Mouse (Mus musculus) MEL (cell line): ENCODE results near the gene Znrf1. TPM values are rescaled to one million over a fixed set of nuclear protein-coding genes. Genes with fewer than 3 reads are reported as not detected.

Experiments used
- DNase-seq: peaks from one replicate; pipeline ENCODE4 v3.0.0; 2011; ENCODE audit warnings: low read depth, low spot score
- H3K27ac ChIP-seq: 2 replicates; pipeline ENCODE4 v1.5.1; 2012; ENCODE audit warnings: low read depth, mild to moderate bottlenecking, control low read depth, low read length, moderate library complexity; ENCODE audit not compliant: control insufficient read depth
- H3K27me3 ChIP-seq, 2 experiments: fragments of 150-350 bp in 1 of 2; sonication (generic) in 1 of 2; 2 replicates each; pipeline ENCODE4 v1.6.1; 2012; ENCODE audit warnings: low read length in 2 of 2, mild to moderate bottlenecking in 2 of 2, improper control_type of control experiment in 1 of 2, moderate library complexity in 1 of 2; ENCODE audit not compliant: insufficient read depth in 2 of 2, control insufficient read depth in 1 of 2
- H3K36me3 ChIP-seq, 2 experiments: 2 replicates each; pipeline ENCODE4 v1.6.1; 2012 to 2014; ENCODE audit warnings: low read length in 2 of 2, improper control_type of control experiment in 1 of 2, inconsistent platforms in 1 of 2, mild to moderate bottlenecking in 1 of 2; ENCODE audit not compliant: insufficient read depth in 2 of 2, control insufficient read depth in 1 of 2
- H3K4me1 ChIP-seq, 2 experiments: fragments of 150-350 bp in 1 of 2; sonication (generic) in 1 of 2; 2 replicates each; pipeline ENCODE4 v1.6.1; 2012; ENCODE audit warnings: low read length in 2 of 2, improper control_type of control experiment in 1 of 2, mild to moderate bottlenecking in 1 of 2; ENCODE audit not compliant: insufficient read depth in 2 of 2, control insufficient read depth in 1 of 2
- H3K4me3 ChIP-seq, 2 experiments: fragments of 150-350 bp in 1 of 2; sonication (generic) in 1 of 2; 2 replicates each; pipeline ENCODE4 v1.5.1; 2012; ENCODE audit warnings: low read depth in 2 of 2, low read length in 2 of 2, mild to moderate bottlenecking in 2 of 2, moderate library complexity in 2 of 2, control low read depth in 1 of 2, improper control_type of control experiment in 1 of 2; ENCODE audit not compliant: control insufficient read depth in 1 of 2, insufficient read depth in 1 of 2
- H3K79me2 ChIP-seq: 2 replicates; pipeline ENCODE4 v1.6.1; 2012; ENCODE audit warnings: mild to moderate bottlenecking, low read length, moderate library complexity; ENCODE audit not compliant: control insufficient read depth, poor library complexity, insufficient read depth
- H3K9ac ChIP-seq: 2 replicates; pipeline ENCODE4 v1.6.1; 2012; ENCODE audit warnings: low read depth, mild to moderate bottlenecking, control low read depth, low read length, moderate library complexity; ENCODE audit not compliant: control insufficient read depth, poor library complexity, severe bottlenecking
- H3K9me3 ChIP-seq: fragments of 150-350 bp; sonication (generic); replicated peaks from 2 replicates; pipeline ENCODE4 v1.6.1; 2012; ENCODE audit warnings: mild to moderate bottlenecking, low read length, improper control_type of control experiment, moderate library complexity; ENCODE audit not compliant: insufficient read depth
- CHD2 ChIP-seq: IDR thresholded peaks from 2 replicates; pipeline ENCODE4 v1.6.1; 2011; ENCODE audit warnings: low read length, improper control_type of control experiment
- EP300 ChIP-seq, 2 experiments: IDR thresholded peaks; 2 replicates each; pipeline ENCODE4 v1.6.1; 2011; ENCODE audit warnings: improper control_type of control experiment in 2 of 2, low read length in 2 of 2, low read depth in 1 of 2, mild to moderate bottlenecking in 1 of 2
- ETS1 ChIP-seq: IDR thresholded peaks from 2 replicates; pipeline ENCODE4 v1.6.1; 2012; ENCODE audit warnings: low read depth, mild to moderate bottlenecking, inconsistent platforms, low read length, improper control_type of control experiment, moderate library complexity
- GATA1 ChIP-seq: IDR thresholded peaks from 2 replicates; pipeline ENCODE4 v1.6.1; 2011; ENCODE audit warnings: low read depth, low read length, improper control_type of control experiment
- HCFC1 ChIP-seq: IDR thresholded peaks from 2 replicates; pipeline ENCODE4 v1.6.1; 2012; ENCODE audit warnings: low read depth, mild to moderate bottlenecking, inconsistent platforms, low read length, improper control_type of control experiment, moderate library complexity
- JUND ChIP-seq: IDR thresholded peaks from 2 replicates; pipeline ENCODE4 v1.6.1; 2011; ENCODE audit warnings: low read depth, mild to moderate bottlenecking, improper control_type of control experiment, low read length
- MAZ ChIP-seq: IDR thresholded peaks from 2 replicates; pipeline ENCODE4 v1.6.1; 2012; ENCODE audit warnings: low read depth, mild to moderate bottlenecking, inconsistent platforms, low read length, improper control_type of control experiment
- MEF2A ChIP-seq: IDR thresholded peaks from 2 replicates; pipeline ENCODE4 v1.6.1; 2014; ENCODE audit warnings: low read depth, mild to moderate bottlenecking, inconsistent platforms, low read length, improper control_type of control experiment; ENCODE audit not compliant: poor library complexity, insufficient replicate concordance, severe bottlenecking; ENCODE audit errors: extremely low read depth
- NELFE ChIP-seq: IDR thresholded peaks from 2 replicates; pipeline ENCODE4 v1.6.1; 2011; ENCODE audit warnings: low read depth, low read length, improper control_type of control experiment
- POLR2AphosphoS2 ChIP-seq: IDR thresholded peaks from 2 replicates; pipeline ENCODE4 v1.6.1; 2011; ENCODE audit warnings: low read length, improper control_type of control experiment
- POLR2AphosphoS5 ChIP-seq: IDR thresholded peaks from 2 replicates; pipeline ENCODE4 v1.6.1; 2012; ENCODE audit warnings: low read depth, borderline replicate concordance, mild to moderate bottlenecking, inconsistent platforms, low read length, moderate library complexity, mixed read lengths
- RCOR1 ChIP-seq: IDR thresholded peaks from 2 replicates; pipeline ENCODE4 v1.6.1; 2012; ENCODE audit warnings: low read depth, mild to moderate bottlenecking, inconsistent platforms, low read length, improper control_type of control experiment
- TAL1 ChIP-seq: IDR thresholded peaks from 2 replicates; pipeline ENCODE4 v1.6.1; 2012; ENCODE audit warnings: mild to moderate bottlenecking, inconsistent platforms, low read length, moderate library complexity, mixed read lengths
- TBP ChIP-seq: IDR thresholded peaks from 2 replicates; pipeline ENCODE4 v1.8.0; 2011; ENCODE audit warnings: low read depth, low read length, improper control_type of control experiment
- TCF12 ChIP-seq: IDR thresholded peaks from 2 replicates; pipeline ENCODE4 v1.6.1; 2014; ENCODE audit warnings: low read depth, mild to moderate bottlenecking, inconsistent platforms, low read length, improper control_type of control experiment, moderate library complexity
- USF1 ChIP-seq: IDR thresholded peaks from 2 replicates; pipeline ENCODE4 v1.6.1; 2014; ENCODE audit warnings: low read depth, mild to moderate bottlenecking, inconsistent platforms, low read length, improper control_type of control experiment, moderate library complexity
- ZMIZ1 ChIP-seq: IDR thresholded peaks from 2 replicates; pipeline ENCODE4 v1.6.1; 2012; ENCODE audit warnings: low read depth, mild to moderate bottlenecking, inconsistent platforms, low read length, improper control_type of control experiment, moderate library complexity
- polyA plus RNA-seq, 2 experiments: library from polyadenylated mRNA; stranded (reverse) in 1 of 2; unstranded in 1 of 2; fragments of >175 nt in 1 of 2; fragments of >200 nt in 1 of 2; gene quantifications; 2 replicates each; pipeline versions ENCODE4 v1.2.1 to v1.2.4; 2012; ENCODE audit warnings: low replicate concordance in 2 of 2, low read depth in 1 of 2; ENCODE audit not compliant: insufficient read length in 2 of 2, insufficient read depth in 1 of 2, missing spikeins in 1 of 2
- total RNA-seq: library from RNA; depleted of rRNA; stranded (reverse); fragments of 300-350 nt; gene quantifications from 2 replicates; pipeline ENCODE4 v1.2.3, GENCODE M21; 2012

Znrf1 gene
- total and polyA plus RNA-seq, 3 experiments: 18.4 to 36.0 TPM; not detected in 1

DNA sequence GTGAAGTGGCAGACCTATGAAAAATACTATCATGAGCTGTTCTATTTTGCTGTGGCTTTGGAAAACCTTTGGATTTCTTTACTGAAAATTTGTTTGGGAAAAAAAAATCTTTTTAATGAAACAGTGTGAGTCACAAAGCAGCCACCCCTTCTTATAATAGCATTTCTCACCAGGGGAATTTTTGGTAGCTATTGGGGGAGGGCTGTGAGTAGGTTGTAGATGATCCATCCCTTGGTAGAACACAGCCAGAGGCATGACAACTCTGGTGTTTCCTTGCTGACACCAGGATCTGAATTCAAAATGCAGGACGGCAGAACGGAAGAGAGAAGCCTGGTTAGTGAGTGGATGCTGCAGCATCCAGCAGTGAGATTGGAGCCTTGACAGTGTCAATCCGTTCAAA lies 11.2 kb downstream of the Znrf1 start:
- H3K9ac ChIP-seq: no peak overlapping the region
- H3K36me3 ChIP-seq: peaks cover 0 to 16% of the 10 kb centered on the region in 2 experiments; a peak in 2 of 4 replicates
- H3K79me2 ChIP-seq: peaks cover 30% of the 10 kb centered on the region
- no peak for DNase-seq
- TF ChIP-seq ZMIZ1 (no peak), ETS1 (no peak)
- H3K9me3 ChIP-seq: no peaks in the 10 kb centered on the region
- H3K4me3 ChIP-seq: no peak overlapping the region
- peaks cover 11 to 14% of the 10 kb centered on the region in 2 experiments for H3K4me1 ChIP-seq
- no peak overlapping the region for H3K27ac ChIP-seq
- no peaks in the 10 kb centered on the region for H3K27me3 ChIP-seq

DNA sequence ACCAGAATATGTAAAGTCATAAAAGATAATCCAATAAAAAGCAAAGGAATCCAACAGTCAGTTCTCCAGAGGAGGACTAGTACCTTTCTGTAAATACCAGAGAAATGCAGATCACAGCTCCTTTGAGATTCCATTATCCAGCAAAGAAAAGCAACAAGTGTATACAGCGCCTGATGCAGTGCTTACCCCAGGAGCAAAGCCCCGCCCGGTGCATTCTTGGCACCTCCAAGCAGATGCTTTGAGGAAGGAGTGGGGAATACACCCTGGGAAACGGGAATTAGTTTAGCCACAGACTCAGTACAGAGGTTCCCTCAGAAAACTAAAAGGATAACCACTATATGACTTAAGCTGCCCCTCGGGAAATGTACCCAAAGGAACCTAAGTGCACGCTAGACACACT lies 12.3 kb downstream of the Znrf1 start:
- Histone ChIP-seq H3K27ac (no peak overlapping the region), H3K4me3 (no peak overlapping the region), H3K9ac (no peak overlapping the region), H3K4me1 (peaks cover 11 to 14% of the 10 kb centered on the region in 2 experiments), H3K36me3 (peaks cover 0 to 16% of the 10 kb centered on the region in 2 experiments; a peak in 3 of 4 replicates), H3K79me2 (peaks cover 28% of the 10 kb centered on the region), H3K27me3 (no peaks in the 10 kb centered on the region)
- TF ChIP-seq MEF2A (no peak), NELFE (no peak), CHD2 (no peak), TBP (no peak), POLR2AphosphoS5 (no peak), RCOR1 (no peak), MAZ (no peak)
- TF ChIP-seq, all 39 proteins: peak for 0
- no peaks in the 10 kb centered on the region for H3K9me3 ChIP-seq
- DNase-seq: no peak

- peaks cover 17% of the 10 kb centered on the region for H3K79me2 ChIP-seq
- no peak overlapping the region for H3K9ac ChIP-seq
- no peak overlapping the region for H3K4me3 ChIP-seq
- H3K36me3 ChIP-seq: peaks cover 0 to 14% of the 10 kb centered on the region in 2 experiments; a peak in 3 of 4 replicates
- H3K4me1 ChIP-seq: peaks cover 11 to 13% of the 10 kb centered on the region in 2 experiments
- no peaks in the 10 kb centered on the region for H3K27me3 ChIP-seq
- no peak overlapping the region for H3K27ac ChIP-seq
- H3K9me3 ChIP-seq: no peaks in the 10 kb centered on the region
- peak in 1 of 2 experiments; percentile 53; a peak in 1 of 4 replicates for TF ChIP-seq EP300 (IDR thresholded peaks at IDR 0.05; ENCODE audit: low read depth in 1 of 2, low read length in 2 of 2)
- no peak for TF ChIP-seq HCFC1
- peak; percentile 85 for TF ChIP-seq TAL1
- no peak for TF ChIP-seq JUND
- TF ChIP-seq POLR2AphosphoS2: no peak
- 0 out of 2 replicates have a peak, but pooled peaks have one; percentile 25 for TF ChIP-seq TCF12
- TF ChIP-seq ETS1: no peak
- TF ChIP-seq RCOR1: 0 out of 2 replicates have a peak, but pooled peaks have one; percentile 25
- peak; percentile 28; the same call in 1 of the 2 replicates for TF ChIP-seq USF1
- no peak for TF ChIP-seq TBP
- TF ChIP-seq GATA1: 0 out of 2 replicates have a peak, but pooled peaks have one; percentile 33
- TF ChIP-seq, all 39 proteins: peak for 6
- peak; percentile 43 for DNase-seq
These were observed 14.3 kb downstream of the Znrf1 start for GRCm38 (mm10) chr8:111550002-111550870.
